Mouse (Mus musculus): ENCODE measurements around the gene Arid2.
"Not testable (repeated sequence)": the region's sequence is repeated elsewhere in the genome, so short reads cannot be mapped to it uniquely, and the experiment has no call there.

Gene Arid2

GRCm38 (mm10) chr15:96406253-96406652 is 118.9 kb downstream of the Arid2 start:
- in situ Hi-C loops (cut with MboI): no loop called here

- in situ Hi-C loops (cut with MboI): no loop called here
These were observed 119.8 kb downstream of the Arid2 start for GRCm38 (mm10) chr15:96407151-96407550.

- in situ Hi-C loops (cut with MboI): no loop called here
These were observed 121.4 kb downstream of the Arid2 start for GRCm38 (mm10) chr15:96408717-96409121.

- in situ Hi-C loops (cut with MboI): no loop called here
These were observed 130.8 kb downstream of the Arid2 start for GRCm38 (mm10) chr15:96418161-96418560.

GRCm38 (mm10) chr15:96419920-96420319 is 132.6 kb downstream of the Arid2 start:
- in situ Hi-C loops (cut with MboI): no loop called here

- in situ Hi-C loops (cut with MboI): no loop called here
These were observed 146.9 kb downstream of the Arid2 start for GRCm38 (mm10) chr15:96434202-96434601.

GRCm38 (mm10) chr15:96441480-96441879 is 154.2 kb downstream of the Arid2 start:
- in situ Hi-C loops (cut with MboI): not testable (repeated sequence)

GRCm38 (mm10) chr15:96446785-96447184 is 159.5 kb downstream of the Arid2 start:
- in situ Hi-C loops (cut with MboI): no loop called here

GRCm38 (mm10) chr15:96448656-96449299 is 161.5 kb downstream of the Arid2 start:
- in situ Hi-C loops (cut with MboI): no loop called here

- in situ Hi-C loops (cut with MboI): no loop called here
These were observed 166.0 kb downstream of the Arid2 start for GRCm38 (mm10) chr15:96453346-96453745.
